Mouse (Mus musculus) spleen, adult 2 months (tissue): ENCODE results near the gene Ntng2.

ENCODE experiments used
- CTCF ChIP-seq: fragments of 200-500 bp; IDR thresholded peaks from 2 replicates; pipeline ENCODE4 v1.5.1; 2011; ENCODE audit warnings: mild to moderate bottlenecking, inconsistent platforms; ENCODE audit not compliant: insufficient read depth, insufficient read length, insufficient replicate concordance; ENCODE audit errors: extremely low read depth
- POLR2A ChIP-seq: fragments of 200-500 bp; IDR thresholded peaks from 2 replicates; pipeline ENCODE4 v1.6.1; 2011; ENCODE audit warnings: low read depth, low read length, inconsistent platforms

DNA sequence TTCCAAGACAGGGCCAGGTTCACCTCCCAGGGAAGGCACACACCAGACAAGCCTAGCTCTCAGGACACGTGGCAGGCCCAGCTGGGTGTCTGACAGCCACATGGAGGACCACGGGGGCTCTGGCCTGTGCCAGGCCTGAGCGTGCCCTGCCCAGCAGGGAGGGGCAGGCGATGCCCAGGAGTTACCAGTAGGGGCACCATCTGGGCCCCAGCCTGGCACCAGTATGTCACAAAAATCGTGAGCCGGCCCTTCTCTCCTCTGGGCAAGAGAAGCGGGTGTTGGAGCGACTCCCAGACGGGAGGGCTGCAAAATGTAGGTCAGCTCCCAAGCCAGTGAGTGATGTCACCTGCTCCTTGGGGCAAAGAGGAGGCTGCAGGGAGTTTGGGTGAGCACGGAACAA is 34.9 kb downstream of the Ntng2 start:
- TF ChIP-seq CTCF (no peak), POLR2A (no peak)
